In genomic region chr11:55991505-55992066, GRCm38 (mm10) we compare ENCODE assay signal across 9 mouse cellular contexts. TPM values are rescaled to one million over a fixed set of nuclear protein-coding genes. Genes with fewer than 3 reads are reported as not detected.
DNase-seq lines count a peak whose midpoint lies in the region; ATAC-seq lines count a peak whose summit lies in the region.
"Had no signal": no experiment of that assay in that cellular context is flagged by ENCODE, and none has a peak within 500 bp of the region (broad histone marks: within the 10 kb centered on the region; RNA-seq: fewer than 3 reads in every experiment).

No protein-coding gene starts in this region.

- no peak overlapping the region for H3K4me3 ChIP-seq in neural tube, embryonic 12.5 days
- H3K4me3 ChIP-seq: limb, embryonic 12.5 days had no signal

- H3K9me3 ChIP-seq in neural tube, embryonic 12.5 days: no peaks in the 10 kb centered on the region
- H3K9me3 ChIP-seq: limb, embryonic 12.5 days had no signal

- no peak overlapping the region; the same call in 1 of the 2 replicates for H3K4me2 ChIP-seq in neural tube, embryonic 12.5 days (replicated peaks)
- H3K4me2 ChIP-seq: limb, embryonic 12.5 days had no signal

- no peak overlapping the region; the same call in 1 of the 2 replicates for H3K27ac ChIP-seq in neural tube, embryonic 12.5 days
- H3K27ac ChIP-seq: limb, embryonic 12.5 days had no signal

- 0 out of 2 replicates have a peak, but pooled peaks have one; percentile 25 for ATAC-seq in neural tube, embryonic 12.5 days (ENCODE audit: low FRiP score, low read depth)
- ATAC-seq in erythroid progenitor cell, adult 5-6 weeks (replicated peaks; ENCODE audit: low FRiP score, poor library complexity, severe bottlenecking): no peak

- H3K36me3 ChIP-seq in neural tube, embryonic 12.5 days: no peaks in the 10 kb centered on the region
- H3K36me3 ChIP-seq: limb, embryonic 12.5 days had no signal

- no peaks in the 10 kb centered on the region for H3K27me3 ChIP-seq in neural tube, embryonic 12.5 days (replicated peaks)
- H3K27me3 ChIP-seq: limb, embryonic 12.5 days had no signal

- H3K9ac ChIP-seq in neural tube, embryonic 12.5 days: no peak overlapping the region
- H3K9ac ChIP-seq: limb, embryonic 12.5 days had no signal

- DNase-seq in gastrocnemius, postnatal 10 days: peak; percentile 26
- no peak for DNase-seq in gastrocnemius, postnatal 25 days
- DNase-seq in urinary bladder, postnatal 14 days (ENCODE audit: low spot score): peak; percentile 14
- DNase-seq in urinary bladder, postnatal 10 days (ENCODE audit: low spot score): no peak
- DNase-seq in embryo, embryonic 11.5 days (ENCODE audit: low read depth, low spot score): peak; percentile 46
- DNase-seq in layer of hippocampus, postnatal 25 days (ENCODE audit: extremely low spot score in 1 of 2, low spot score in 1 of 2): peak; percentile 43 to 54

- peaks cover 11% of the 10 kb centered on the region; the same call in 1 of the 2 replicates for H3K4me1 ChIP-seq in neural tube, embryonic 12.5 days
- H3K4me1 ChIP-seq: limb, embryonic 12.5 days had no signal

- WGBS in neural tube, embryonic 12.5 days: 10% methylated on average over 8 of the region's 8 CpGs

RNA-seq across cellular contexts. Expression of gene Nmur2, which starts 49.2 kb away (rescaled TPM):
- total RNA-seq in gastrocnemius, postnatal 10 days (2021): not detected
- total RNA-seq in gastrocnemius, postnatal 25 days (2021): not detected
- under 1 TPM in 1 of 2 experiments, not detected in 1; 0.07 TPM for total RNA-seq in layer of hippocampus, postnatal 25 days (2021)
- polyA plus RNA-seq in neural tube, embryonic 12.5 days (2016; fragmentation: Nextera tagmentation; extraction: Ambion mirVana): 0.09 TPM in 1 of 2 replicates, not detected in the other
- not detected in 2 replicates for total RNA-seq in erythroid progenitor cell, adult 5-6 weeks (2015; ENCODE audit: low replicate concordance)
- not detected in 2 replicates for total RNA-seq in erythroid progenitor cell, adult 5-6 weeks (2017; ENCODE audit: low replicate concordance)
- polyA plus RNA-seq: limb, embryonic 12.5 days had no signal

Comparison
In these comparisons a context has a peak if more than half of its experiments do, and no peak if none do; other contexts are left out.
1. DNase-seq: peak in gastrocnemius, postnatal 10 days (single experiment), urinary bladder, postnatal 14 days (single experiment), embryo, embryonic 11.5 days (single experiment) and layer of hippocampus, postnatal 25 days (2 of 2); none in gastrocnemius, postnatal 25 days (single experiment) and urinary bladder, postnatal 10 days (single experiment).